Mouse (Mus musculus) embryonic fibroblast, embryonic 13.5 days (primary cell): Measurements from ENCODE around the gene Mtmr3.

Experiments used
- CTCF ChIP-seq: IDR thresholded peaks from 2 replicates; pipeline ENCODE4 v1.5.1; 2011; ENCODE audit warnings: mild to moderate bottlenecking, control low read depth, low read length, moderate library complexity, borderline replicate concordance; ENCODE audit not compliant: insufficient read depth
- POLR2A ChIP-seq: IDR thresholded peaks from 2 replicates; pipeline ENCODE4 v1.6.1; 2011; ENCODE audit warnings: low read depth, mild to moderate bottlenecking, control low read depth, low read length, moderate library complexity

GRCm38 (mm10) chr11:4622997-4623396, 28.3 kb upstream of the Mtmr3 start:
- TF ChIP-seq CTCF (no peak), POLR2A (no peak)
